Mouse (Mus musculus): ENCODE results near the gene Pmepa1.

Gene Pmepa1

GRCm38 (mm10) chr2:173232065-173232765, 44.1 kb downstream of the Pmepa1 start:
- in situ Hi-C loops (cut with MboI; ENCODE audit: unreplicated experiment in 2 of 2), result loop anchor here (5.0 kb wide), 4 partner anchors 40 to 220 kb away; partner anchors contain the start of gene Pmepa1 (in 1 of the 2)

DNA sequence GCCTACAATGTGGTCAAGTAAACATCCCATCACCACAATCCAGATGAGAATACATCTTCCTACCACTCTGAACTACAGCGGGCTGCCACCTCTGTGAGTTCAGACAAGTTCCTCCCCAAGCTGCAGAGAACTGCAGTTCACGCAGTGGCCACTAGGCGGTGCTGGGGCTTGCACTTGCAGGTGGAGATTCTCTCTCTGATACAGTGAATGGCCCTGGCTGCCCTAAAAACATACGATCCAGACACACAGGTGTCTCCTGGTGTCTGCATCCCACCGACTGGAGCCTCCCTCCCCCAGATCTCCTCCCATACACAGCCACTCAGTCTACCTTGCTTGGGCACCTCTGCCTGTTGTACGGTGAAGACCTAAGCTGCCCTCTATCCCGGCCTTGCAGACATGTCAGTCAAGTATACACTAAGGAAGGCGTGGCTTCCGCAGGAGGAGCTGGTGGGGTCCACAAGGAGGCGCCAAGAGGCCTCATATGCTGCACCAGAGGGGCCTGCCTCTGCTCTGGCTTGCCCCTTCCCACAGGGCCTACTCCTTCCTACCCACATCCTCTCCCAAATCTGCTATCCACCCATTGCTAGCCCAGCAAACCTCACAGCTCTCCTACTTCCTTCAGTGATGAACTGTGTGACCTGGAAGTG, 46.6 kb downstream of the Pmepa1 start:
- in situ Hi-C loops (cut with MboI; ENCODE audit: unreplicated experiment in 2 of 2), result loop anchor here (5.0 kb wide), 7 partner anchors 43 to 318 kb away; partner anchors contain the start of gene Pmepa1 (in 1 of the 2)

GRCm38 (mm10) chr2:173228567-173228966, 47.8 kb downstream of the Pmepa1 start:
- in situ Hi-C loops (cut with MboI; ENCODE audit: unreplicated experiment in 2 of 2), result loop anchor here (5.0 kb wide), 4 partner anchors 184 to 319 kb away; no protein-coding TSS in a partner anchor

- in situ Hi-C loops (cut with MboI; ENCODE audit: unreplicated experiment in 2 of 2), result loop anchor here (5.0 kb wide), 4 partner anchors 186 to 321 kb away; no protein-coding TSS in a partner anchor
Measured at GRCm38 (mm10) chr2:173226792-173227191, 49.5 kb downstream of the Pmepa1 start.

DNA sequence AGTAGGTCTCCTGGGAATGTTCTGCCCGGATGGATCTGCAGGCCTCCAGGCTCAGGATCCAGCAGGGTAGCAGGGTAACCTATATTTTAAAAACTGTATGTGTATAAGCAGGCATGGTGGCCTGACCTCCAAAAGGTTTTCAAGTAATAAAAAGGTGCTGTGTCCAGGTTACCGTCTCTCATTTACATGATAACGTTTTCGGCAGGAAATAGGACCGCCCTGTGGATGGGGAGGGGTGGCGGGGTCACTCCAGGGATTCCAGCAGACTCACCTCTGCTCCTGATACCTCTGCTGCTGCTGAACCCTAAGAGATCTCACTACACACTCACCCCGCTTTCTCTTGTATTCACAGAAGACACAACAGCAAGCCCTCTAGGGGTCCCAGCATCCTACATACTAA, 50.4 kb downstream of the Pmepa1 start:
- in situ Hi-C loops (cut with MboI; ENCODE audit: unreplicated experiment in 2 of 2), result loop anchor here (5.0 kb wide), 4 partner anchors 186 to 321 kb away; no protein-coding TSS in a partner anchor

DNA sequence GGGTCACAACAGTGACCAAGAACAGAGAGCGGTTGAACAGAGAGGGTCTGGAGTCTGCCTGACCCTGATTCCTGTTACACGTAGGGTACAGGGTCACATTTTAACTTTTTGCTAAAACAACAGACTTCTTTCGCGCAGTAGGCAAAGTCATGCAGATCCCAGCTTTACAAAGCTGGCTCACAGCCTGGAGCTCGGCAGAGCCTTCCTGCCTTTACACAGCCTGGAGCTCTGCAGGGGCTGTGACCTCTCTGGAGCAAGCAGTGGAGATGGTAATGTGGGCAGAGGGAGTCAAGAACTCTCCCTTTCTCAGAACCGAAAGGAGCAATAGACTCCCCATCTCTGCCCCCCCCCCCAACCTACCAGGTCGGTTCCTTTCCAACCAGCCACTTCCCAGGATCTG, 51.5 kb downstream of the Pmepa1 start:
- in situ Hi-C loops (cut with MboI; ENCODE audit: unreplicated experiment in 2 of 2), result loop anchor here (5.0 to 25.0 kb wide), 6 partner anchors 187 to 1237 kb away; partner anchors contain the start of genes Atp5e (in 2 of the 2), Prelid3b (in 2 of the 2), Tubb1 (in 2 of the 2) and Stx16 (in 1 of the 2)

DNA sequence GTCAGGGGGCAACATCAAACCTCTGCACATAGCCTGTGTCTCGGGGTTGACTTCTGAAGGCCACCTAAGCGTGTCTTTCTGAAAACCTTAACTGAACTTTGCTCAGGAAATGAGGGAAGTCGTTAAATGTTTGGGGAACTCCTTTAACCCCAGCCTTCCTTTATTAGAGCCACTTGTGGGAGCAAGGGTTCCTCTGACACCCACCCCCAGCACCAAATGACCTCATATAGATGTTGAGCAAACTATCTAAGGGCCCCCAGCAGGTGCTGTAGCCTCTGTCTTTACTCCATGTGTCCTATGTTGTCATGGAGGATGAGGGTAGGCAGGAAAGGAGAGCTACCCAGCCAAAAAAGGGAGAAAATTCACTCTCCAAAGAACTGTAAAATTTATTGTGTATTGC, 52.2 kb downstream of the Pmepa1 start:
- in situ Hi-C loops (cut with MboI; ENCODE audit: unreplicated experiment in 2 of 2), result loop anchor here (25.0 kb wide), 2 partner anchors 863 to 1238 kb away; partner anchors contain the start of genes Atp5e (in 2 of the 2), Prelid3b (in 2 of the 2), Tubb1 (in 2 of the 2) and Stx16 (in 1 of the 2)

DNA sequence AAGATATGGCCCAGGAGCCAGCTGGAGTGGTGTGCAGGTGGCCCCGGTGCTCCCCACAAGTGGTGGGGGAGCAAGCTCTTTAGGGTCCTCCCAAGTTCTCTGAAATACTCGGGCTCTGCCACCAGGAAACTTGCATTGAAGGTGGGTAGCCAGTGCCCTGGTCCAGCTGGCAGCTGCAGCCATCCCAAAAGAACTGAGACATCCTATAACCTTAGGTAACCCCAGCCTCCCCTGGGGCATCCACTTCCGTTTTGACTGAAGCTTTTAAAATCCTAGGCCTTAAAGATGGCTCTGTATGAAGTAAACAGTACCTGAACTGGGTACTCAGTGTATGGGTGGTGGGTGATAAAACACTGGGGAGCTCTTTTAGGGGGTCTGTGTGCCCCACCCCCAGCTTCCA, 52.8 kb downstream of the Pmepa1 start:
- in situ Hi-C loops (cut with MboI; ENCODE audit: unreplicated experiment in 2 of 2), result loop anchor here (25.0 kb wide), 2 partner anchors 864 to 1239 kb away; partner anchors contain the start of genes Atp5e (in 2 of the 2), Prelid3b (in 2 of the 2), Tubb1 (in 2 of the 2) and Stx16 (in 1 of the 2)

DNA sequence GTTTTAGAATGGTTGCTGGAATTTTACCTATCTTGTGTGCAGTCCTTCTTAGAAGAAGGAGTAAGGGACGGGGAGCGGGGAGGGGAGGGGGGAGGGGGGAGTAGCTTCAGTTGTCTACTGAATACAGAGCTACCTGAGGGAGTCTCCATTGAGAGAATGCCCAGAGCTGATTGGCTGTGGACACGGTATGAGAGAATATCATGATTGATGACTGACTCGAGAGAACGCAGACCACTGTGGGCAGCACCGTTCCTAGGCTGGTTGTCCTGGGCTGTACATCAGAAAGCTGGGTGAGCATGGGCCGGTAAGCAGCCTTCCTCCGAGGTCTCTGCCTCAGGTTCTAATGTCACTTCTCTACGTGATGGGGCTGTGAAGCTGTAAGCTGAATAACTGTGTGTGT, 55.6 kb downstream of the Pmepa1 start:
- in situ Hi-C loops (cut with MboI; ENCODE audit: unreplicated experiment in 2 of 2), result loop anchor here (25.0 kb wide), 2 partner anchors 867 to 1242 kb away; partner anchors contain the start of genes Atp5e (in 2 of the 2), Prelid3b (in 2 of the 2), Tubb1 (in 2 of the 2) and Stx16 (in 1 of the 2)

- in situ Hi-C loops (cut with MboI; ENCODE audit: unreplicated experiment in 2 of 2), result loop anchor here (5.0 to 25.0 kb wide), 3 partner anchors 328 to 1243 kb away; partner anchors contain the start of genes Atp5e (in 2 of the 2), Prelid3b (in 2 of the 2), Tubb1 (in 2 of the 2) and Stx16 (in 1 of the 2)
Measured at GRCm38 (mm10) chr2:173219256-173219954, 56.9 kb downstream of the Pmepa1 start.

DNA sequence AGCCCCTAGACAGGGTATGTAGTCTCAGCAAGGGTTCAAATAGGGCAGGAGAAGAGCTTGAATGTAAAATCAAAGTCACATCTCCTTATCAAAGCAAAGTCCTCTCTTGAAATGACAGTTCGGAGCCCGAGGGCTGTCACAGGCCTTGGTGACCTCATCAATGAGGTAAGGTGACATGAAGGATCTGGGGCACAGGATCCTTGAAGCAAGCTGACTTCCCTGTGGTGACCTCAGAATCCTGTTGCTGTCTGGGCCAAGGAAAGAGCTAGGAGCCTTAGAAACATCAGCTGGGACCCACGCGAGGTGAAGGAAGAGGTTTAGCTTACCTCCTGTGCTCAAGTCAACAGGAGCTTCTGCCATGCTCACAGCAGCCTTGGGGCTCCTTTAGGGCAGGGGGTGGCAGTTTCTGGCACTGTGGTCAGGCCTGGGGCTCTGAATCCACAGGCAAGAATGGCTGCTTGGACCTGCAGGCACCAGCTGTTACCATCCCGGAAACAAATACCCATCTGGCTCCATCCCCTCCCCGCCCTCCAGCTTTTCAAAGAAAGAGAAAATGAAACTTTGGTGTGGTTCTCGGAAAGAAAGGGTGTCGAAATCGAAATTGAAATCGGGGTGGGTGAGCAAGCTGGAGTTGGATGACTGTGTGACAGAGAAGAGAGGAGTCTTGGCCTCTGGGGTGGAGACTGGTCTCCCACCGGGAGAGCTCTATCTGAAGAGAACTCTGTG, 57.8 kb downstream of the Pmepa1 start, which contains the start of gene Zbp1:
Gene Zbp1 (minus strand): TSS at position 508 of the 726 bp plus-strand sequence.
- in situ Hi-C loops (cut with MboI; ENCODE audit: unreplicated experiment in 2 of 2), result loop anchor here (5.0 to 25.0 kb wide), 3 partner anchors 329 to 1244 kb away; partner anchors contain the start of genes Atp5e (in 2 of the 2), Prelid3b (in 2 of the 2), Tubb1 (in 2 of the 2) and Stx16 (in 1 of the 2)

- in situ Hi-C loops (cut with MboI; ENCODE audit: unreplicated experiment in 2 of 2), result loop anchor here (5.0 to 25.0 kb wide), 3 partner anchors 329 to 1244 kb away; partner anchors contain the start of genes Atp5e (in 2 of the 2), Prelid3b (in 2 of the 2), Tubb1 (in 2 of the 2) and Stx16 (in 1 of the 2)
Measured at GRCm38 (mm10) chr2:173217763-173218258, 58.5 kb downstream of the Pmepa1 start.

GRCm38 (mm10) chr2:173217246-173217645, 59.1 kb downstream of the Pmepa1 start:
- in situ Hi-C loops (cut with MboI; ENCODE audit: unreplicated experiment in 2 of 2), result loop anchor here (5.0 to 25.0 kb wide), 3 partner anchors 330 to 1245 kb away; partner anchors contain the start of genes Atp5e (in 2 of the 2), Prelid3b (in 2 of the 2), Tubb1 (in 2 of the 2) and Stx16 (in 1 of the 2)

DNA sequence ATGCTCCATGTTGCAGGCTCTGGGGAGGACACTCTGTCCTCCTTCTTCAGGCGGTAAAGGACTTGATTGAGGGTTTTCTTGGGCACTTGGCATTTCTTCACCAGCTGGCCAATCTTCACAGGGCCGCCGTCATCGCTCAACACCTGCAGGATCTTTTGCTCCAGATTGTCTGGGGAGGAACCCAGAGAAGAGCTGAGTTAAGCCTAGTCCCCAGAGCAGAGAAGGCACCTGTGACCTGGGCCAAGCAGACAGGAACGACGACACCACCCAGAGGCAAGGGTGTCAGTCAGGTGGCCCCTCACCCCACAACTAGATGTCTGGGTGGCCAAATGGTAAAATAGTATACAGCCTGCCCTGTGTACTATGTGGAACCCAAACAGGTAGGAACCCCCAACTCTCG, 59.5 kb downstream of the Pmepa1 start:
- in situ Hi-C loops (cut with MboI; ENCODE audit: unreplicated experiment in 2 of 2), result loop anchor here (5.0 to 25.0 kb wide), 3 partner anchors 330 to 1245 kb away; partner anchors contain the start of genes Atp5e (in 2 of the 2), Prelid3b (in 2 of the 2), Tubb1 (in 2 of the 2) and Stx16 (in 1 of the 2)

DNA sequence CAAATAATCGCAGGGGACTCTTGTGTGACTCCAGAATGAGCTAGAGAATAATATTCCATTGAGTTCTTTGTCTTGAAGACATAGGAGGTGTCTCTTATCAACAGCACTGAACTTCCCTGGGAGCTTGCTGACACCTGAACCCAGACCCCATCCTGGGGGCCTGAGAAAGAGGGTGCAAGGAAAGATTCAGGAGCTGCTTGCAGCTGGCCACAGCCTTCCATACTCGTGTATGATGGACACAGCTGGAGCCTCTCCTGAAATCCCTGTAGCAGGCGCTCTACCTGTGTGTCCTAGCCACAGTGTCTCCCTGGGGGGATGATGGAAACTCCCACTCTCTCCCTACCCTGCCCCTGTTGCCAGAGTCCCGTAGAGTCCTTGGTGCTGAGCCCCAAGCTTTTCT, 64.1 kb downstream of the Pmepa1 start:
- in situ Hi-C loops (cut with MboI; ENCODE audit: unreplicated experiment in 2 of 2), result loop anchor here (25.0 kb wide), 2 partner anchors 875 to 1250 kb away; partner anchors contain the start of genes Atp5e (in 2 of the 2), Prelid3b (in 2 of the 2), Tubb1 (in 2 of the 2) and Stx16 (in 1 of the 2)

DNA sequence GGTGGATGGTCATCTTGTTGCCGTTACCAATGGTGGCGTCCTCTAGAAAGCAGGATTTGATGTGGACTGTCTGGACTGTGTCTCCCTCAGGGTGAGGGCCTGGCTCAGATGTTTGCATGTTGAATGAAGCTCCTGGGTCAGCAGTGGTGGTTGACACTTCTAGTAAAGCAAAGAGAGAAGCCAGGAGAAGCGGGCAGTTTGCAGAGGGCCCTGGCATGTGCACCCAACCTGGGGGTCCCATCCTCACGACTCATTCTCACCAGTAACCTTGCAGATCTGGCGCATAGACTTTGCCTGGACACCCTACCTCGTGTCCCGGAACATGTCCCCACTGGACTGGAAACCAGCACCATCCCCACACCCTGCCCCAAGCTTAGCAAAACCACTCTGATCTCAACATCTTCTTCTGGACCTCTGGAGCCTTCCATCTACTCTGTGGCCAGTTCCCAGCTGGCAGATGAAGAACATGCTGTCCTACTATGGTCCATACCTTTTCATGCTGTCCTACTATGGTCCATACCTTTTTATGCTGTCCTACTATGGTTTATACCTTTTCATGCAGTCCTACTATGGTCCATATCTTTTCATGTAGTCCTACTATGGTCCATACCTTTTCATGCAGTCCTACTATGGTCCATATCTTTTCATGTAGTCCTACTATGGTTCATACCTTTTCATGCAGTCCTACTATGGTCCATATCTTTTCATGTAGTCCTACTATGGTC, 67.1 kb downstream of the Pmepa1 start:
- in situ Hi-C loops (cut with MboI; ENCODE audit: unreplicated experiment in 2 of 2), result loop anchor here (25.0 kb wide), 2 partner anchors 878 to 1253 kb away; partner anchors contain the start of genes Atp5e (in 2 of the 2), Prelid3b (in 2 of the 2), Tubb1 (in 2 of the 2) and Stx16 (in 1 of the 2)

DNA sequence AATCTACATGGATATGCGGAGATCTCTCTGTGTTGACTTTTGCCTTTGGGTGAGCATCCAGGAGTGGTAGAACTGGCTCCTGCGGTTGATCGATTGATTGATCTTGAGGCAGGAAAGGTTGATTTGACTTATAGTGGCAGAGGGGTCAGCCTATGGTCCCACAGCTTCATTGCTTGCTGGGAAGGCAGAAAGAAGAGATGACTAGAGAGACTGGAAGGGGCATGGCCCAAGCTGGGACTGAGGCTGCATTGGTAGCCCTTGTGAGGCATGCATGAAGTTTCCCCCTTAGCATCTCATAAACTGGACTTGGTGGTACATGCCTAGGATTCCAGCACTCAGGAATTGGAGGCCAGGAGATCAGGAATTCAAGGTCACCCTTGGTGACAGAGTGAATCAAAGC, 69.3 kb downstream of the Pmepa1 start:
- in situ Hi-C loops (cut with MboI; ENCODE audit: unreplicated experiment in 2 of 2), result loop anchor here (25.0 kb wide), 2 partner anchors 880 to 1255 kb away; partner anchors contain the start of genes Atp5e (in 2 of the 2), Prelid3b (in 2 of the 2), Tubb1 (in 2 of the 2) and Stx16 (in 1 of the 2)

All from v-Abl transformed pro-B cells (cell line).